Mouse (Mus musculus): ENCODE measurements around the gene Gm11568.
"Not testable (repeated sequence)": the region's sequence is repeated elsewhere in the genome, so short reads cannot be mapped to it uniquely, and the experiment has no call there.

The Gm11568 gene

DNA sequence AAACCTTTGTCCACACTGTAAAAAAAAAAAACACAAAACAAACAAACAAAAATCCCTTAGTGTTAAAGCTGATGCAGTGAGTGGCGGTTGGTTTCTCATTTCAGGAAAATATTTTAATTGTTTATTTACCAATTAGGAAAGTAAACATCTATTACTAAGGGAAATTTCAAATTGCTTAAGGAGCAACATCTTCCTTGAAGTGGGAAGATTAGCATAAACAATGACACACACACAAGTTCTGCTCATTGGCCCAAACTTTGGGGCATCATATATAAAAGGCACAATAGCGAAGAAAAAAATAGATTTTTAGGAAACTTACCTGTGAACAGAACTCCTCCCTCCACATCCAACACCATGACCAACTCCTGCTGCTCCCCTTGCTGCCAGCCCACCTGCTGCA is at the start of gene Gm11568:
Gene Gm11568 (plus strand): TSS at position 301 of the 400 bp plus-strand sequence.
- DNase-seq: no peak

DNA sequence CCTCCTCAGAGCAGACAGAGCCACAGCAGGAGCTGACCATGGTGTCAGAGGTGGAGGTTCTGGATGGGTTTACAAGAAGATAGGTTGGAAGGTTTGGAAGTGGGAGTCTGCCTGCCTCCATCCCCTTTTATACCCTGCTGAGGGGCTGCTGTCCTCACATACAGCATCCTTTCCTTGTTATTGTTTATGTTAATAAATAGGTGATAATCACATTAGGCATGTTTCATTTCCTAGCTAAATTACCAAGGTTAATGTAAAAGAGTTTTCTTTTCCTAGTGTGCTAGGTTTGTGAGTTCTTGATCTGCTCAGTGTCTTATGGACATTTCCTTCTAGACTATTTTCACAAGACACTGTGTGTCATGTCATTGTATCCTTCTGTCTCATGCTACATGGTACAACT is 47.9 kb upstream of the Gm11568 start, which contains the start of gene Krtap4-13:
Gene Krtap4-13 (minus strand): TSS at position 101 of the 400 bp plus-strand sequence.
- DNase-seq: not testable (repeated sequence)

DNA sequence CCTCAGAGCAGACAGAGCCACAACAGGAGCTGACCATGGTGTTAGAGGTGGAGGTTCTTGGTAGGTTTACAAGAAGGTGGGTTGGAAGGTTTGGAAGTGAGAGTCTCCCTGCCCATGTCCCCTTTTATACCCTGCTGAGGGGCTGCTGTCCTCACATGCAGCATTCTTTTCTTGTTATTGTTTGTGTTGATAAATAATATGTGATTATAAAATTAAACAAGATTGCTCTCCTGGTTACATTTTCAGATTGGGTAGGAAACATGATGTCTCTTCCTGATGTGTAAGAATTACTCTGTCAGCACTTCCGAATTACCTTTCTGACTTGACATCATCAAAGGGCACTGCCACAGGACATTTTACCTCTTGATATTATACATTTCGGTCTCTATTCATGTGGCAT is 42.2 kb upstream of the Gm11568 start, which contains the start of gene Gm11564:
Gene Gm11564 (minus strand): TSS at position 101 of the 400 bp plus-strand sequence.
- not testable (repeated sequence) for DNase-seq

DNA sequence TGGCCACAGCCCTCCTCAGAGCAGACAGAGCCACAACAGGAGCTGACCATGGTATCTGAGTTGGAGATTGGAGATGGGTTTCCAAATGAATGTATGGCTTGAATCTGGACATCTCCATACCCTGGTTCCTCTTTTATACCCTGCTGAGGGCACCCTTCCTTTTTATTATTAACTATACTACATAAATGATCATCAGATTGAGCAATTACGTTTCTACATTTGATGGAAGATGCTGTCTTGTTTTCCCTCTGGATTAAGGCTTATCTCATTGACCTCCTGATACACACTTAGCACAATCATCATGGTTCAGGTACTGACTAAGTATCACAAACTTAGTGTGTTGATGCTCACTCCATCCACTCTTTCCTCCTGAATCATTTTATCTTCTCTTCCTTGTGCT is 19.8 kb upstream of the Gm11568 start, which contains the start of gene 2300003K06Rik:
Gene 2300003K06Rik (minus strand): TSS at position 101 of the 400 bp plus-strand sequence.
- DNase-seq: no peak

DNA sequence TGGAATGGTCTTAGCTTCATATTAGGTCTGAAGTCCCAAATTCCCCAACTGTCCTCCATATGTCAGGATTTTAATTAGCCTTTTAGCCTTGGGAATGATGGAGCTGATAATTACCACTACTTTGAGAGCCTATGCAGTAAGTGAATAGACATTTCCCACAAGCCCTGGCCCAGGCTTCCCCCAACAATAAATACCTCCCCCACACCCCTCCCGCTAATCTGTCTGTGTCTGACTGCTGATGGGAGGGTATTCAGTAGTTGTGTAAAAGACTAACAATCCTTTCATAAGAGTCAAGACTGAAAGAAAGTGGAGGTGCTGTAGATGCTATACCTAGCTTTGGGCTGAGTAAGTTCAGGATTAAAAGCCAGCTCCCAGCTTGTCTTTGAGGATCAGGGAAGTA is 15.5 kb upstream of the Gm11568 start:
- DNase-seq: no peak

DNA sequence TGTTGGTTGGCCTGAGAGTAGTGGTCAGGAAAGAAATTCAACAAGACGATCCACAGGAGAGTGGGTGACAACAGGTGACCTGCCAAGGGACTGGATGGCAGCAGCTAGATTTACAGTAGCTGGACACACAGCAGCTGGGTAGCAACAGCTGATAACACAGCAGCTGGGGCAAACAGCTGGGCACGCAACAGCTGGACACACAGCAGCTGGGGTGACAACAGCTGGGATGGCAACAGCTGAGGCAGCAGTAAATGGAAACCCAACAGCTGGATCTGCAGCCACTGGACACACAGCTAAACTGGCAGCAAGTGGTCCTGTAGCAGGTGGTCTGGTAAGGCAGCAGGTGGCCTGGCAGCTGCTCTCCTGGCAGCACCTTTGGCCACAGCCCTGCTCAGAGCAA is 11.0 kb upstream of the Gm11568 start:
- DNase-seq: no peak

DNA sequence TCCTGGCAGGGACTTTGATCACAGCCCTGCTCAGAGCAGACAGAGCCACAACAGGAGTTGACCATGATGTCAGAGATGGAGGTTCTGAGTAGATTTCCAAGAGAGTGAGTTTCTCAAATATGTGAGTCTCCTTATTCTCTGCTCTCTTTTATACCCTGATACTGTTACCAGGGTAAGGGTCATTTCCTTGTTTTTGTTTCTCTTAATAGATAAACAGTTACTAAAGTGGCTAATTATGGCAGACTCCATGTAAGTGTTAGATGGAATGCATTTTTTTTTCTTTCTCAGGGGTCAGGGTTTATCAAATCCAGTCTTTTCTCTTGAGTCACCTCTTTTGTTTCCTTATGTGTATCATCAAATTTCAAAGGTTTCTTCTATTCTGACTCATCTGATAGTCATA is 6.2 kb upstream of the Gm11568 start, which contains the start of gene Krtap4-16:
Gene Krtap4-16 (minus strand): TSS at position 101 of the 400 bp plus-strand sequence.
- DNase-seq: no peak

DNA sequence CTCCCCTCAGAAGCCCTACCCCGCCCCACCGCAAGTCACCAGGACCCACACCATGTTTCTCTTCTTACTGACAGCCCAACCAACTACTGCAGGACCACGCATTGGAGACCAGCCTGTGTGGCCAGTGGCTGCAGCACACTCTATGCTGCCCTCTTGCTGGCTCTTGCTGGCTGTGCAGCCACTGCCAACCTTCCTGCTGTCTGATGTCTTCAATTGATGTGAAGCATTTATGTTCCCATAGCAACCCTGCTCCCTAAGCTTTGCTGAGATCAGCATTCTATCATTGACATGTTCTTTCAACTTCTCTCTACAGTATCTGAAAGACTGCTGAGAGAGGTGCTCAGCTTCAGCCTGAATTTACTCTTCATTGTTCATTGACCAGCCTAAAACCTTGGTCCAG is 3.6 kb upstream of the Gm11568 start:
- DNase-seq: no peak

DNA sequence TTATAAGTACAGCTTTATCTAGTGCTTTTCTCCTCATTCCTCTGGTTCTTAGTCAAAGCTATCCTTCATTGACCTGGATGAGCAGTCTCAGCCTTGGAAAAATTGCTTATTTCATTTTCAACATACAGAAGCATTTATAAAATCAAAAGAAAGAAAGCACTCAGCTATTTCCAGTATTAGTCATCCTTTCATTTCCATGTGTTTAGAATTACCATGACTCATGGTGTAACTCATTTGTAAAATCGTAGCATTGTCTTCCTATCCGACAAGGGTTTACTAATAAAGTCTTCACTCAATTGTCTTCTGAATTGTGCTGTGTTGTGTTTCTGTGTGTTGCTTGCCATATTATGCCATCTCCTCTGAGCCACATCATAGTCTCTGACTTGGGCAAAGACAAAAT is 1.0 kb downstream of the Gm11568 start:
- no peak for DNase-seq

DNA sequence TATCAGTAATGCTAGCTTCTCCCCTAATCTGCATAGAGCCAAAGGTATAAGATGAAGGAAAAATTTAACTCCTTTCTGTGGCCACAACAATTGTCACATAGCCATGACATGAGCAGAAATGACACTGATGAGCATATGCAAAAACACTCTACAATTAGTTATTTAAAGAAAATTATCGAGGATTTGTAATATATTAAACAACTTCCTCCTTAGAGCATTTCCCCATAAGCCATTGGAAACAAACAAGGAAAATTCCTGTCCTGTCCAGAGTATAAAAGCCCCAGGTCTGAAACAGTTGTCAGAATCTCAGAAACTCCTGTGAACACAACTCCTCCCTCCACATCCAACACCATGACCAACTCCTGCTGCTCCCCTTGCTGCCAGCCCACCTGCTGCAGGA is 6.5 kb downstream of the Gm11568 start, which contains the start of gene Gm11559:
Gene Gm11559 (plus strand): TSS at position 301 of the 400 bp plus-strand sequence.
- not testable (repeated sequence) for DNase-seq

DNA sequence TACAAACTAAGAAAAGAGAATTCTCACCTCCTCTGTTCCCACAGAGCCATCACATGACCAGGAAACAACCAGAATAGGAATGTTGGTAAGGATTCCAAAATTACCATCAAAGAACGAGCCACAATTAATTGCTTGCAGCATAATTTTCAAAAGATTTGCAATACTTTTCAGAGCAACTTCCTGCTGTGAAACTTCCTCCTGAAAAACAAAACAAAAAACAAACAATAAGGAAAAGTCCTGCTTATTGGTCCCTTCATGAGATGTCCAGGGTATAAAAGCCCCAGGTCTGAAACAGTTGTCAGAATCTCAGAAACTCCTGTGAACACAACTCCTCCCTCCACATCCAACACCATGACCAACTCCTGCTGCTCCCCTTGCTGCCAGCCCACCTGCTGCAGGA is 15.4 kb downstream of the Gm11568 start, which contains the start of gene Krtap9-1:
Gene Krtap9-1 (plus strand): TSS at position 301 of the 400 bp plus-strand sequence.
- DNase-seq: not testable (repeated sequence)

DNA sequence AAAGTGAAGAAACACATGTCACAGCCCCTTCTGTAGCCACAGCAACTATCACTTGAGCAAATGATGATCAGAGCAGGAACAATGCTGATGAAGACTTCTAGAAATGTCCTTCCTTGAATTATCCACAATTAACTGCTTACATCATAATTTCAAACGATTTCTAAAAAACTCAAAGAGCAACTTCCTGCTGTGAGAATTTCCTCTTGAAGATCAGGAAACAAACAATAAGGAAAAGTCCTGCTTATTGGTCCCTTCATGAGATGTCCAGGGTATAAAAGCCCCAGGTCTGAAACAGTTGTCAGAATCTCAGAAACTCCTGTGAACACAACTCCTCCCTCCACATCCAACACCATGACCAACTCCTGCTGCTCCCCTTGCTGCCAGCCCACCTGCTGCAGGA is 21.2 kb downstream of the Gm11568 start, which contains the start of gene Gm11567:
Gene Gm11567 (plus strand): TSS at position 301 of the 400 bp plus-strand sequence.
- not testable (repeated sequence) for DNase-seq

DNA sequence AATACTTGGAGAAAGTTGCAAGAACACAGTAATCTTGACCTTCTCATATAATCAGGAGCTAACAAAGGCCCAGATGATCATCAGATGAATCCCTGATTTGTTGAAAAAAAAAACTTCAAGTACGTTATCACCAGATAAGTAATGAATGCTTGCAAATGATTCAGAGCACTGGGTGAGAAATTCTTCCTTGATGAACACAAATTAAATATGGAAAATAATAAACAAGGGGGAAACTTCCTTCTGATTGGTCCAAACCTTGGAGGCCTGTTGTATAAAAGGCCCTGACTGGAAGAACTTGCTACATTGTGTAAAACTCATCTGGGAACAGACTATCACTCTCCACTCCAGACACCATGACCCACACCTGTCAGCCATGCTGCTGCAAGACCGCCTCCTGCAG is 49.9 kb downstream of the Gm11568 start, which contains the start of gene Krtap31-1:
Gene Krtap31-1 (plus strand): TSS at position 301 of the 400 bp plus-strand sequence.
- DNase-seq: no peak

Measured in lung, adult 18-20 months (tissue).